In genomic region chr7:126456382-126457266, GRCm38 (mm10) we compare ENCODE assay signal across 19 mouse cellular contexts. TPM values are rescaled to one million over a fixed set of nuclear protein-coding genes. Genes with fewer than 3 reads are reported as not detected.
DNase-seq lines count a peak whose midpoint lies in the region; ATAC-seq and TF ChIP-seq lines count a peak whose summit lies in the region.
"Had no signal": no experiment of that assay in that cellular context is flagged by ENCODE, and none has a peak within 500 bp of the region (broad histone marks: within the 10 kb centered on the region; RNA-seq: fewer than 3 reads in every experiment).

No protein-coding gene starts in this region.

- H3K27ac ChIP-seq in liver, embryonic 14.5 days = no peak overlapping the region
- H3K27ac ChIP-seq in liver, embryonic 11.5 days (ENCODE audit: low read depth, low read length) = no peak overlapping the region
- H3K27ac ChIP-seq: embryonic facial prominence, embryonic 13.5 days; heart, embryonic 13.5 days; hindbrain, embryonic 12.5 days had no signal

- H3K4me3 ChIP-seq in liver, embryonic 14.5 days (ENCODE audit: insufficient read depth in 1 of 2, low read depth in 2 of 2, low read length in 2 of 2) = no peak overlapping the region
- H3K4me3 ChIP-seq in liver, embryonic 11.5 days (ENCODE audit: low read depth, low read length) = no peak overlapping the region
- H3K4me3 ChIP-seq: embryonic facial prominence, embryonic 13.5 days; heart, embryonic 13.5 days; hindbrain, embryonic 12.5 days had no signal

- H3K9ac ChIP-seq in liver, embryonic 14.5 days (replicated peaks) = no peak overlapping the region
- H3K9ac ChIP-seq in liver, embryonic 11.5 days (ENCODE audit: low read depth, low read length) = no peak overlapping the region
- H3K9ac ChIP-seq: embryonic facial prominence, embryonic 13.5 days; heart, embryonic 13.5 days; hindbrain, embryonic 12.5 days had no signal

- ATAC-seq in liver, embryonic 14.5 days (ENCODE audit: insufficient read depth) = peak; percentile 28; the same call in 1 of the 2 replicates
- ATAC-seq in liver, embryonic 11.5 days (replicated peaks; ENCODE audit: low FRiP score) = no peak
- ATAC-seq in megakaryocyte progenitor cell, adult 5-6 weeks (replicated peaks; ENCODE audit: poor library complexity) = peak; percentile 83
- ATAC-seq: forebrain, embryonic 14.5 days; hindbrain, embryonic 16.5 days; inflammation-experienced regulatory T-cells, adult 6 months had no signal

- no peaks in the 10 kb centered on the region for H3K4me1 ChIP-seq in liver, embryonic 14.5 days (replicated peaks; ENCODE audit: control insufficient read depth in 2 of 2, insufficient read depth in 2 of 2, low read length in 1 of 2)
- H3K4me1 ChIP-seq in liver, embryonic 11.5 days (replicated peaks; ENCODE audit: control insufficient read depth, insufficient read depth, low read length) = no peaks in the 10 kb centered on the region; the same call in 1 of the 2 replicates
- H3K4me1 ChIP-seq: hindbrain, embryonic 12.5 days had no signal

- no peaks in the 10 kb centered on the region for H3K36me3 ChIP-seq in liver, embryonic 14.5 days (replicated peaks; ENCODE audit: control insufficient read depth, insufficient read depth, low read depth)
- H3K36me3 ChIP-seq in liver, embryonic 11.5 days (ENCODE audit: control insufficient read depth, insufficient read depth, low read length) = no peaks in the 10 kb centered on the region
- H3K36me3 ChIP-seq: embryonic facial prominence, embryonic 13.5 days; heart, embryonic 13.5 days; hindbrain, embryonic 12.5 days had no signal

- WGBS in liver, embryonic 14.5 days (ENCODE audit: insufficient replicate concordance) = 41% methylated on average over 17 of the region's 17 CpGs
- WGBS in liver, embryonic 11.5 days = 69% methylated on average over 17 of the region's 17 CpGs

- no peak overlapping the region for H3K4me2 ChIP-seq in liver, embryonic 14.5 days (ENCODE audit: low read depth)
- no peak overlapping the region for H3K4me2 ChIP-seq in liver, embryonic 11.5 days
- H3K4me2 ChIP-seq: embryonic facial prominence, embryonic 13.5 days; heart, embryonic 13.5 days; hindbrain, embryonic 12.5 days had no signal

- DNase-seq in liver, embryonic 14.5 days (ENCODE audit: low read depth in 3 of 3, low spot score in 3 of 3) = no peak
- DNase-seq in liver, embryonic 11.5 days (ENCODE audit: low spot score) = no peak
- peak; percentile 78 for DNase-seq in MEL-GATA-1-ER (ENCODE audit: extremely low read depth, low read depth)
- no peak for DNase-seq in urinary bladder, postnatal 25 days (ENCODE audit: low spot score)
- DNase-seq in kidney, postnatal 4 days = no peak
- DNase-seq: adrenal gland, postnatal 10 days; cerebellum, adult 11 months; cerebellum, adult 8-10 months; cerebellum, postnatal 14 days; gastrocnemius, postnatal 14 days; heart, postnatal 4 days had no signal

- TF ChIP-seq EP300 in liver, embryonic 14.5 days (IDR thresholded peaks at IDR 0.05; ENCODE audit: low read depth) = no peak

- no peaks in the 10 kb centered on the region for H3K27me3 ChIP-seq in liver, embryonic 14.5 days (ENCODE audit: control insufficient read depth, insufficient read depth, low read length)
- no peaks in the 10 kb centered on the region for H3K27me3 ChIP-seq in liver, embryonic 11.5 days (replicated peaks; ENCODE audit: control insufficient read depth, insufficient read depth, low read length)
- H3K27me3 ChIP-seq: embryonic facial prominence, embryonic 13.5 days; heart, embryonic 13.5 days; hindbrain, embryonic 12.5 days had no signal

- no peaks in the 10 kb centered on the region for H3K9me3 ChIP-seq in liver, embryonic 14.5 days (ENCODE audit: control insufficient read depth, low read length)
- no peaks in the 10 kb centered on the region for H3K9me3 ChIP-seq in liver, embryonic 11.5 days (ENCODE audit: control insufficient read depth, low read length)
- H3K9me3 ChIP-seq: embryonic facial prominence, embryonic 13.5 days; heart, embryonic 13.5 days; hindbrain, embryonic 12.5 days had no signal

- no peak for TF ChIP-seq CTCF in liver, embryonic 14.5 days (IDR thresholded peaks at IDR 0.05; ENCODE audit: low read depth)

RNA-seq across cellular contexts. Expression of gene Atp2a1, which starts 6.3 kb away (rescaled TPM):
- 0.15 and 0.16 TPM in 2 replicates for polyA plus RNA-seq in liver, embryonic 14.5 days (2012; rRNA removed)
- polyA plus RNA-seq in liver, embryonic 14.5 days (2014; fragmentation: Nextera tagmentation; extraction: Ambion mirVana) = 0.10 TPM in 1 of 2 replicates, not detected in the other
- 1.3 TPM in 2 replicates for polyA plus RNA-seq in liver, embryonic 11.5 days (2014; fragmentation: Nextera tagmentation; extraction: Ambion mirVana)
- total RNA-seq in megakaryocyte progenitor cell, adult 5-6 weeks (2015) = not detected in 2 replicates
- not detected in 2 replicates for total RNA-seq in megakaryocyte progenitor cell, adult 5-6 weeks (2017)
- total RNA-seq: granulocyte monocyte progenitor cell, adult 5-6 weeks had no signal

RNA-seq across cellular contexts. Expression of gene Sh2b1, which starts 18.6 kb away (rescaled TPM):
- polyA plus RNA-seq in liver, embryonic 14.5 days (2012; rRNA removed) = 12.4 and 12.9 TPM in 2 replicates
- polyA plus RNA-seq in liver, embryonic 14.5 days (2014; fragmentation: Nextera tagmentation; extraction: Ambion mirVana) = 8.3 and 9.5 TPM in 2 replicates
- polyA plus RNA-seq in liver, embryonic 11.5 days (2014; fragmentation: Nextera tagmentation; extraction: Ambion mirVana) = 26.2 and 26.4 TPM in 2 replicates
- total RNA-seq in megakaryocyte progenitor cell, adult 5-6 weeks (2015) = 33.4 and 36.3 TPM in 2 replicates
- 19.3 and 20.1 TPM in 2 replicates for total RNA-seq in megakaryocyte progenitor cell, adult 5-6 weeks (2017)

RNA-seq across cellular contexts. Expression of gene Rabep2, which starts 28.1 kb away (rescaled TPM):
- 3.4 and 4.4 TPM in 2 replicates for polyA plus RNA-seq in liver, embryonic 14.5 days (2012; rRNA removed)
- polyA plus RNA-seq in liver, embryonic 14.5 days (2014; fragmentation: Nextera tagmentation; extraction: Ambion mirVana) = 3.1 and 4.6 TPM in 2 replicates
- 15.6 and 16.0 TPM in 2 replicates for polyA plus RNA-seq in liver, embryonic 11.5 days (2014; fragmentation: Nextera tagmentation; extraction: Ambion mirVana)
- 4.0 and 4.9 TPM in 2 replicates for total RNA-seq in megakaryocyte progenitor cell, adult 5-6 weeks (2015)
- 12.9 and 19.5 TPM in 2 replicates for total RNA-seq in megakaryocyte progenitor cell, adult 5-6 weeks (2017)

RNA-seq across cellular contexts. Expression of gene Tufm, which starts 30.5 kb away (rescaled TPM):
- 44.6 and 67.8 TPM in 2 replicates for polyA plus RNA-seq in liver, embryonic 14.5 days (2012; rRNA removed)
- 73.2 and 82.9 TPM in 2 replicates for polyA plus RNA-seq in liver, embryonic 14.5 days (2014; fragmentation: Nextera tagmentation; extraction: Ambion mirVana)
- 193 and 211 TPM in 2 replicates for polyA plus RNA-seq in liver, embryonic 11.5 days (2014; fragmentation: Nextera tagmentation; extraction: Ambion mirVana)
- total RNA-seq in megakaryocyte progenitor cell, adult 5-6 weeks (2015) = 89.9 and 97.9 TPM in 2 replicates
- 85.6 and 89.2 TPM in 2 replicates for total RNA-seq in megakaryocyte progenitor cell, adult 5-6 weeks (2017)

RNA-seq across cellular contexts. Expression of gene Cd19, which starts 41.9 kb away (rescaled TPM):
- 0.30 and 0.35 TPM in 2 replicates for polyA plus RNA-seq in liver, embryonic 14.5 days (2012; rRNA removed)
- polyA plus RNA-seq in liver, embryonic 14.5 days (2014; fragmentation: Nextera tagmentation; extraction: Ambion mirVana) = 0.34 and 0.64 TPM in 2 replicates
- polyA plus RNA-seq in liver, embryonic 11.5 days (2014; fragmentation: Nextera tagmentation; extraction: Ambion mirVana) = 0.13 TPM in 1 of 2 replicates, not detected in the other
- total RNA-seq in megakaryocyte progenitor cell, adult 5-6 weeks (2015) = not detected in 2 replicates
- total RNA-seq in megakaryocyte progenitor cell, adult 5-6 weeks (2017) = not detected in 2 replicates
- total RNA-seq: granulocyte monocyte progenitor cell, adult 5-6 weeks had no signal
- polyA plus RNA-seq: embryonic facial prominence, embryonic 13.5 days; forebrain, embryonic 14.5 days; heart, embryonic 13.5 days; hindbrain, embryonic 12.5 days; hindbrain, embryonic 16.5 days had no signal
